Mouse (Mus musculus): ENCODE data around the gene Paqr9. TPM values are rescaled to one million over a fixed set of nuclear protein-coding genes. Genes with fewer than 3 reads are reported as not detected.
"Not testable (repeated sequence)": the region's sequence is repeated elsewhere in the genome, so short reads cannot be mapped to it uniquely, and the experiment has no call there.

Paqr9 gene
- total RNA-seq (2021): 1 to 10 TPM; 3.6 to 4.1 TPM
- long read RNA-seq, experiment 1, full-length matches to known transcripts: 3 of 3 reads
- long read RNA-seq, experiment 1, partial matches to known transcripts: 0 of 3 reads
- long read RNA-seq, experiment 1, other reads (novel, unspliced or antisense): 0 of 3 reads
- long read RNA-seq, experiment 2, full-length matches to known transcripts: 10 of 10 reads
- long read RNA-seq, experiment 2, partial matches to known transcripts: 0 of 10 reads
- long read RNA-seq, experiment 2, other reads (novel, unspliced or antisense): 0 of 10 reads

- intact Hi-C loops (cut with DNase I): no loop called here
- DNase-seq: no peak
These were observed at the start of gene Paqr9 for GRCm38 (mm10) chr9:95559059-95559935. Gene Paqr9 (plus strand): TSS chr9:95559657.

GRCm38 (mm10) chr9:95510693-95511404, 48.6 kb upstream of the Paqr9 start:
- intact Hi-C loops (cut with DNase I): no loop called here
- no peak for DNase-seq

- intact Hi-C loops (cut with DNase I): no loop called here
- peak; percentile 94 for DNase-seq
These were observed 47.8 kb upstream of the Paqr9 start, which contains the start of gene U2surp for GRCm38 (mm10) chr9:95511472-95512330. Gene U2surp (minus strand): TSS chr9:95511996.

- intact Hi-C loops (cut with DNase I): no loop called here
- DNase-seq: no peak
These were observed 47.0 kb upstream of the Paqr9 start for GRCm38 (mm10) chr9:95512331-95513030.

GRCm38 (mm10) chr9:95513776-95514175, 45.7 kb upstream of the Paqr9 start:
- intact Hi-C loops (cut with DNase I): no loop called here

GRCm38 (mm10) chr9:95514361-95514760, 45.1 kb upstream of the Paqr9 start:
- intact Hi-C loops (cut with DNase I); DNase-seq: not testable (repeated sequence)

More at GRCm38 (mm10) chr9:95513776-95514175, 45.7 kb upstream of the Paqr9 start:
- no peak for DNase-seq

- no peak for DNase-seq
- intact Hi-C loops (cut with DNase I): no loop called here
These were observed 38.9 kb upstream of the Paqr9 start for GRCm38 (mm10) chr9:95520563-95520962.

- intact Hi-C loops (cut with DNase I): no loop called here
These were observed 38.4 kb upstream of the Paqr9 start for GRCm38 (mm10) chr9:95521031-95521430.

GRCm38 (mm10) chr9:95521566-95521965, 37.9 kb upstream of the Paqr9 start:
- intact Hi-C loops (cut with DNase I): no loop called here
- DNase-seq: no peak

More at GRCm38 (mm10) chr9:95521031-95521430, 38.4 kb upstream of the Paqr9 start:
- no peak for DNase-seq

- DNase-seq: no peak
- intact Hi-C loops (cut with DNase I): no loop called here
These were observed 36.9 kb upstream of the Paqr9 start for GRCm38 (mm10) chr9:95522561-95522960.

- DNase-seq: no peak
- intact Hi-C loops (cut with DNase I): no loop called here
These were observed 34.1 kb upstream of the Paqr9 start for GRCm38 (mm10) chr9:95525376-95525775.

- DNase-seq: no peak
- intact Hi-C loops (cut with DNase I): no loop called here
These were observed 33.5 kb upstream of the Paqr9 start for GRCm38 (mm10) chr9:95525961-95526360.

- DNase-seq: no peak
- intact Hi-C loops (cut with DNase I): no loop called here
These were observed 31.8 kb upstream of the Paqr9 start for GRCm38 (mm10) chr9:95527676-95528075.

GRCm38 (mm10) chr9:95531144-95531543, 28.3 kb upstream of the Paqr9 start:
- intact Hi-C loops (cut with DNase I): no loop called here
- DNase-seq: no peak

- no peak for DNase-seq
- intact Hi-C loops (cut with DNase I): no loop called here
These were observed 25.6 kb upstream of the Paqr9 start for GRCm38 (mm10) chr9:95533817-95534216.

- intact Hi-C loops (cut with DNase I): no loop called here
- no peak for DNase-seq
These were observed 20.2 kb upstream of the Paqr9 start for GRCm38 (mm10) chr9:95539176-95539800.

GRCm38 (mm10) chr9:95540487-95540886, 19.0 kb upstream of the Paqr9 start:
- intact Hi-C loops (cut with DNase I): loop anchor here (5.0 kb wide), 1 partner anchor 312 kb away; no protein-coding TSS in a partner anchor
- peak; percentile 13 to 28 for DNase-seq

- DNase-seq: no peak
- intact Hi-C loops (cut with DNase I): loop anchor here (5.0 kb wide), 1 partner anchor 311 kb away; no protein-coding TSS in a partner anchor
These were observed 18.2 kb upstream of the Paqr9 start for GRCm38 (mm10) chr9:95541208-95541607.
